Mouse (Mus musculus): ENCODE measurements around the gene Rpusd4. TPM values are rescaled to one million over a fixed set of nuclear protein-coding genes. Genes with fewer than 3 reads are reported as not detected.

Gene Rpusd4
- polyA plus RNA-seq, 1 experiment from 2014 or later: 20.3 TPM

GRCm38 (mm10) chr9:35263431-35263830 lies 4.2 kb upstream of the Rpusd4 start:
- ATAC-seq (replicated peaks): no peak
- Histone ChIP-seq H3K4me2 (replicated peaks) (no peak overlapping the region), H3K9me3 (no peaks in the 10 kb centered on the region), H3K4me3 (no peak overlapping the region), H3K27ac (replicated peaks) (no peak overlapping the region), H3K36me3 (0 out of 2 replicates have a peak, but pooled peaks cover 10% of the 10 kb centered on the region), H3K9ac (replicated peaks) (no peak overlapping the region), H3K4me1 (peaks cover 19% of the 10 kb centered on the region), H3K27me3 (no peaks in the 10 kb centered on the region)
- 93% methylated on average over 2 of the region's 2 CpGs for WGBS

GRCm38 (mm10) chr9:35264509-35264908 lies 3.2 kb upstream of the Rpusd4 start:
- no peak overlapping the region for H3K9ac ChIP-seq (replicated peaks)
- 89% methylated on average over 3 of the region's 3 CpGs for WGBS
- H3K4me3 ChIP-seq: no peak overlapping the region
- H3K27ac ChIP-seq (replicated peaks): no peak overlapping the region
- peaks cover 24% of the 10 kb centered on the region for H3K4me1 ChIP-seq
- no peaks in the 10 kb centered on the region for H3K9me3 ChIP-seq
- ATAC-seq (replicated peaks): no peak
- no peak overlapping the region for H3K4me2 ChIP-seq (replicated peaks)
- H3K36me3 ChIP-seq: 0 out of 2 replicates have a peak, but pooled peaks cover 6% of the 10 kb centered on the region
- H3K27me3 ChIP-seq: no peaks in the 10 kb centered on the region

GRCm38 (mm10) chr9:35267976-35268715 lies 481 bp downstream of the Rpusd4 start:
- H3K9ac ChIP-seq (replicated peaks): peak overlapping the region; percentile 59
- ATAC-seq (replicated peaks): peak; percentile 59
- peak overlapping the region; percentile 87 for H3K4me3 ChIP-seq
- peaks cover 24% of the 10 kb centered on the region for H3K4me1 ChIP-seq
- 1% methylated on average over 21 of the region's 21 CpGs for WGBS
- no peaks in the 10 kb centered on the region for H3K27me3 ChIP-seq
- H3K9me3 ChIP-seq: no peaks in the 10 kb centered on the region
- peak overlapping the region; percentile 70 for H3K4me2 ChIP-seq (replicated peaks)
- H3K27ac ChIP-seq (replicated peaks): peak overlapping the region; percentile 56
- peaks cover 12% of the 10 kb centered on the region; the same call in 1 of the 2 replicates for H3K36me3 ChIP-seq

DNA sequence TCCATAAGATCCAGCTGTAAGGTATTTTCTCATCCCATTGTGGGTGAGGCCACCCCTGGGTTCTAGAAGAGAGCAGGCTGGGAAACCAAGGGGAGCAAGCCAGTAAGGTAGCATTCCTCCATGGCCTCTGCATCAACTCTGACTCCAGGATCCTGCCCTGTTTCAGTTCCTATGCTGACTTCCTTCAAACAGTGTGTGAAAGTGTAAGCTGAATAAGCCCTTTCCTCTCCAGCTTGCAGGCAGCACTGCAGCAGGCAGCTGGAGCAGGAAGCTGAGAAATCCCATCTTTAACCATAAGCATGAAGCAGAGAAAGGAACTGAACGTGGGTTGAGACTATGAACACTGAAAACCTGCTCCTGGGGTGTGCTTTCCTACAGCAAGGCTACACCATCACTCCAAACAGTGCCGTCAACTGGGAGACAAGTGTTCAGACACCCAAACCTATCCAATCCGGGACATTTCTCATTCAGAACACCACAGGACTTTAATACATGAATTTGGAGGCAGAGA lies 10.2 kb downstream of the Rpusd4 start:
- 87% methylated on average over 3 of the region's 3 CpGs for WGBS
- no peak overlapping the region for H3K27ac ChIP-seq (replicated peaks)
- H3K9ac ChIP-seq (replicated peaks): no peak overlapping the region
- peaks cover 32% of the 10 kb centered on the region for H3K36me3 ChIP-seq
- no peak overlapping the region for H3K4me2 ChIP-seq (replicated peaks)
- no peak for ATAC-seq (replicated peaks)
- H3K9me3 ChIP-seq: no peaks in the 10 kb centered on the region
- H3K27me3 ChIP-seq: no peaks in the 10 kb centered on the region
- no peaks in the 10 kb centered on the region for H3K4me1 ChIP-seq
- no peak overlapping the region for H3K4me3 ChIP-seq

- Histone ChIP-seq H3K4me1 (peaks cover 4% of the 10 kb centered on the region), H3K27ac (replicated peaks) (no peak overlapping the region), H3K4me2 (replicated peaks) (no peak overlapping the region), H3K36me3 (peaks cover 26% of the 10 kb centered on the region), H3K9me3 (no peaks in the 10 kb centered on the region), H3K9ac (replicated peaks) (no peak overlapping the region), H3K4me3 (no peak overlapping the region), H3K27me3 (no peaks in the 10 kb centered on the region)
- ATAC-seq (replicated peaks): no peak
- WGBS: 87% methylated on average over 4 of the region's 4 CpGs
Observed at GRCm38 (mm10) chr9:35278451-35278850, 10.8 kb downstream of the Rpusd4 start.

GRCm38 (mm10) chr9:35282006-35282850 lies 14.6 kb downstream of the Rpusd4 start:
- Histone ChIP-seq H3K9me3 (no peaks in the 10 kb centered on the region), H3K36me3 (peaks cover 5% of the 10 kb centered on the region)
- 0 out of 2 replicates have a peak, but pooled peaks have one; percentile 58 for ATAC-seq (replicated peaks)

DNA sequence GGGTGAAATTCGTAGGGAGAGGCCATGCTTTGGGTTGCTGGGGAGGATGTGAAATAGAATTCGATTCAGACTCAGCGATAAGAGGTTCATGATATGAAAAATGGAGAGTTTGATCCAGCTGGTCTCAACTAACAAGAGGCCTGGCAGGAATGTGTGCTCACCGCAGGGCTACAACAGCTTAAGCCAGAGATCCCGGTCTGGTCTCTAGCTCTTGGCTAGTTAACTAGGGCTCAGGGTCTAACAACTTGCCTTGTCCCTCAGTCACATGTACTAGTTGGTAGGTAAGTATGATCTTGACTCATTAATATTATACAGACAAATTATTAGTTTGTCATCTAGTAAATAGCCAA lies 15.2 kb downstream of the Rpusd4 start:
- Histone ChIP-seq H3K27me3 (no peaks in the 10 kb centered on the region), H3K9me3 (no peaks in the 10 kb centered on the region), H3K36me3 (peaks cover 3% of the 10 kb centered on the region), H3K9ac (replicated peaks) (no peak overlapping the region), H3K4me3 (no peak overlapping the region), H3K4me1 (peaks cover 6% of the 10 kb centered on the region), H3K27ac (replicated peaks) (no peak overlapping the region), H3K4me2 (replicated peaks) (no peak overlapping the region)
- WGBS: 66% methylated on average over 5 of the region's 5 CpGs
- ATAC-seq (replicated peaks): 0 out of 2 replicates have a peak, but pooled peaks have one; percentile 35

More at GRCm38 (mm10) chr9:35282006-35282850, 14.6 kb downstream of the Rpusd4 start:
- Histone ChIP-seq H3K4me1 (peaks cover 6% of the 10 kb centered on the region), H3K9ac (replicated peaks) (no peak overlapping the region), H3K27me3 (no peaks in the 10 kb centered on the region), H3K4me3 (no peak overlapping the region), H3K27ac (replicated peaks) (no peak overlapping the region), H3K4me2 (replicated peaks) (no peak overlapping the region)
- WGBS: 18% methylated on average over 5 of the region's 5 CpGs

- ATAC-seq (replicated peaks): peak; percentile 24; the same call in 1 of the 2 replicates
- Histone ChIP-seq H3K36me3 (no peaks in the 10 kb centered on the region), H3K4me2 (replicated peaks) (no peak overlapping the region), H3K4me1 (peaks cover 6% of the 10 kb centered on the region), H3K9ac (replicated peaks) (no peak overlapping the region), H3K4me3 (no peak overlapping the region), H3K9me3 (no peaks in the 10 kb centered on the region), H3K27me3 (no peaks in the 10 kb centered on the region), H3K27ac (replicated peaks) (no peak overlapping the region)
- 78% methylated on average over 13 of the region's 13 CpGs for WGBS
Observed at GRCm38 (mm10) chr9:35283415-35284069, 15.9 kb downstream of the Rpusd4 start.

- Histone ChIP-seq H3K9ac (replicated peaks) (no peak overlapping the region), H3K36me3 (no peaks in the 10 kb centered on the region), H3K27me3 (no peaks in the 10 kb centered on the region), H3K4me3 (no peak overlapping the region), H3K4me1 (peaks cover 6% of the 10 kb centered on the region), H3K9me3 (no peaks in the 10 kb centered on the region), H3K27ac (replicated peaks) (no peak overlapping the region), H3K4me2 (replicated peaks) (no peak overlapping the region)
- WGBS: 88% methylated on average over 4 of the region's 4 CpGs
- ATAC-seq (replicated peaks): no peak
Observed at GRCm38 (mm10) chr9:35284351-35284750, 16.7 kb downstream of the Rpusd4 start.

DNA sequence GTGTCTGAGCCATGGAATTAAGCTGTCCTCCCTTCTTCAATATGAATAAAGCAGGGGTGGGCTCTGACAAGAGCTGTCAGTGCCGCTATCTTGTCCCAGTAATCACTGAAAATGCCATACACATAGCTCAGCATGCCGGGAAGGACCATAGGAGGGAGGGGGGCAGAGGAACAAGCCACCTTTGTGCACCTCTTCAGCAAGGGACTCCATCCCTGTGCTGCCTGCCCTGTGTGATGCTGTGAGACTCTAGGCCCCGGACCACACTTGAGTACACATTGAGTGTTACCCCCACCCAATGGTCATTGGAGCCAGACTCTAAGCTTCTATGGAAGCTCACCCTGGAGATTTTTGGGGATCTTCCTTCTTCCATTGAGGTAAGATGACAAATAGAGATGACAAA lies 18.7 kb downstream of the Rpusd4 start:
- H3K4me2 ChIP-seq (replicated peaks): no peak overlapping the region
- no peaks in the 10 kb centered on the region for H3K9me3 ChIP-seq
- H3K27me3 ChIP-seq: no peaks in the 10 kb centered on the region
- WGBS: 95% methylated on average over 3 of the region's 3 CpGs
- H3K36me3 ChIP-seq: no peaks in the 10 kb centered on the region
- no peak overlapping the region for H3K9ac ChIP-seq (replicated peaks)
- peaks cover 6% of the 10 kb centered on the region for H3K4me1 ChIP-seq
- H3K4me3 ChIP-seq: no peak overlapping the region
- no peak for ATAC-seq (replicated peaks)
- H3K27ac ChIP-seq (replicated peaks): no peak overlapping the region

- Histone ChIP-seq H3K4me3 (no peak overlapping the region), H3K27me3 (no peaks in the 10 kb centered on the region), H3K9ac (replicated peaks) (no peak overlapping the region), H3K4me2 (replicated peaks) (no peak overlapping the region), H3K27ac (replicated peaks) (no peak overlapping the region), H3K9me3 (no peaks in the 10 kb centered on the region), H3K4me1 (no peaks in the 10 kb centered on the region), H3K36me3 (no peaks in the 10 kb centered on the region)
- no peak for ATAC-seq (replicated peaks)
- WGBS: 18% methylated on average over 7 of the region's 7 CpGs
Observed at GRCm38 (mm10) chr9:35289992-35290391, 22.3 kb downstream of the Rpusd4 start.

- Histone ChIP-seq H3K27me3 (no peaks in the 10 kb centered on the region), H3K9ac (replicated peaks) (no peak overlapping the region), H3K4me3 (no peak overlapping the region), H3K9me3 (no peaks in the 10 kb centered on the region), H3K36me3 (no peaks in the 10 kb centered on the region), H3K4me2 (replicated peaks) (no peak overlapping the region), H3K27ac (replicated peaks) (no peak overlapping the region), H3K4me1 (no peaks in the 10 kb centered on the region)
- WGBS: 95% methylated on average over 3 of the region's 3 CpGs
- no peak for ATAC-seq (replicated peaks)
Observed at GRCm38 (mm10) chr9:35290417-35290816, 22.8 kb downstream of the Rpusd4 start.

Measured in forebrain, embryonic 15.5 days (tissue).